Mouse (Mus musculus): ENCODE data around the gene Trpm6. TPM values are rescaled to one million over a fixed set of nuclear protein-coding genes. Genes with fewer than 3 reads are reported as not detected.

Gene Trpm6
- polyA plus RNA-seq, 1 experiment from 2014 or later: 0.07 TPM

GRCm38 (mm10) chr19:18846336-18846735 is 96.6 kb downstream of the Trpm6 start:
- H3K9me3 ChIP-seq (replicated peaks; ENCODE audit: control insufficient read depth, low read length): no peaks in the 10 kb centered on the region
- H3K4me3 ChIP-seq (ENCODE audit: low read depth, low read length): no peak overlapping the region
- 89% methylated on average over 4 of the region's 4 CpGs for WGBS (ENCODE audit: insufficient replicate concordance)
- no peak for ATAC-seq (replicated peaks; ENCODE audit: insufficient number of reproducible peaks, low FRiP score, low TSS enrichment)
- no peaks in the 10 kb centered on the region for H3K36me3 ChIP-seq (ENCODE audit: control insufficient read depth, insufficient read depth, low read length)
- no peak overlapping the region for H3K27ac ChIP-seq (ENCODE audit: low read depth, low read length)
- no peak overlapping the region for H3K4me2 ChIP-seq
- no peaks in the 10 kb centered on the region for H3K27me3 ChIP-seq (ENCODE audit: control insufficient read depth, insufficient read depth, low read length)
- H3K4me1 ChIP-seq (ENCODE audit: control insufficient read depth, insufficient read depth, low read length): no peaks in the 10 kb centered on the region
- no peak overlapping the region for H3K9ac ChIP-seq (ENCODE audit: low read depth, low read length)

GRCm38 (mm10) chr19:18868311-18868710 is 118.5 kb downstream of the Trpm6 start:
- Histone ChIP-seq H3K27me3 (ENCODE audit: control insufficient read depth, insufficient read depth, low read length) (no peaks in the 10 kb centered on the region), H3K36me3 (ENCODE audit: control insufficient read depth, insufficient read depth, low read length) (no peaks in the 10 kb centered on the region), H3K4me3 (ENCODE audit: low read depth, low read length) (no peak overlapping the region), H3K4me2 (no peak overlapping the region), H3K27ac (ENCODE audit: low read depth, low read length) (no peak overlapping the region), H3K4me1 (ENCODE audit: control insufficient read depth, insufficient read depth, low read length) (no peaks in the 10 kb centered on the region), H3K9me3 (replicated peaks; ENCODE audit: control insufficient read depth, low read length) (no peaks in the 10 kb centered on the region), H3K9ac (ENCODE audit: low read depth, low read length) (no peak overlapping the region)
- 53% methylated on average over 4 of the region's 4 CpGs for WGBS (ENCODE audit: insufficient replicate concordance)
- ATAC-seq (replicated peaks; ENCODE audit: insufficient number of reproducible peaks, low FRiP score, low TSS enrichment): no peak

GRCm38 (mm10) chr19:18872792-18873569 is 123.2 kb downstream of the Trpm6 start:
- WGBS (ENCODE audit: insufficient replicate concordance): 64% methylated on average over 6 of the region's 6 CpGs
- Histone ChIP-seq H3K27ac (ENCODE audit: low read depth, low read length) (no peak overlapping the region), H3K4me2 (no peak overlapping the region), H3K36me3 (ENCODE audit: control insufficient read depth, insufficient read depth, low read length) (no peaks in the 10 kb centered on the region), H3K27me3 (ENCODE audit: control insufficient read depth, insufficient read depth, low read length) (no peaks in the 10 kb centered on the region), H3K4me3 (ENCODE audit: low read depth, low read length) (no peak overlapping the region), H3K9ac (ENCODE audit: low read depth, low read length) (no peak overlapping the region), H3K4me1 (ENCODE audit: control insufficient read depth, insufficient read depth, low read length) (no peaks in the 10 kb centered on the region), H3K9me3 (replicated peaks; ENCODE audit: control insufficient read depth, low read length) (no peaks in the 10 kb centered on the region)
- no peak for ATAC-seq (replicated peaks; ENCODE audit: insufficient number of reproducible peaks, low FRiP score, low TSS enrichment)

GRCm38 (mm10) chr19:18873709-18874644 is 124.2 kb downstream of the Trpm6 start:
- ATAC-seq (replicated peaks; ENCODE audit: insufficient number of reproducible peaks, low FRiP score, low TSS enrichment): no peak
- Histone ChIP-seq H3K36me3 (ENCODE audit: control insufficient read depth, insufficient read depth, low read length) (no peaks in the 10 kb centered on the region), H3K4me1 (ENCODE audit: control insufficient read depth, insufficient read depth, low read length) (no peaks in the 10 kb centered on the region), H3K4me3 (ENCODE audit: low read depth, low read length) (no peak overlapping the region), H3K27me3 (ENCODE audit: control insufficient read depth, insufficient read depth, low read length) (no peaks in the 10 kb centered on the region), H3K9ac (ENCODE audit: low read depth, low read length) (no peak overlapping the region), H3K27ac (ENCODE audit: low read depth, low read length) (no peak overlapping the region), H3K4me2 (no peak overlapping the region), H3K9me3 (replicated peaks; ENCODE audit: control insufficient read depth, low read length) (no peaks in the 10 kb centered on the region)
- WGBS (ENCODE audit: insufficient replicate concordance): 71% methylated on average over 16 of the region's 16 CpGs

- no peaks in the 10 kb centered on the region for H3K36me3 ChIP-seq (ENCODE audit: control insufficient read depth, insufficient read depth, low read length)
- no peaks in the 10 kb centered on the region for H3K27me3 ChIP-seq (ENCODE audit: control insufficient read depth, insufficient read depth, low read length)
- 73% methylated on average over 4 of the region's 4 CpGs for WGBS (ENCODE audit: insufficient replicate concordance)
- H3K9me3 ChIP-seq (replicated peaks; ENCODE audit: control insufficient read depth, low read length): no peaks in the 10 kb centered on the region
- H3K27ac ChIP-seq (ENCODE audit: low read depth, low read length): no peak overlapping the region
- no peak overlapping the region for H3K9ac ChIP-seq (ENCODE audit: low read depth, low read length)
- H3K4me2 ChIP-seq: no peak overlapping the region
- no peak for ATAC-seq (replicated peaks; ENCODE audit: insufficient number of reproducible peaks, low FRiP score, low TSS enrichment)
- no peaks in the 10 kb centered on the region for H3K4me1 ChIP-seq (ENCODE audit: control insufficient read depth, insufficient read depth, low read length)
- H3K4me3 ChIP-seq (ENCODE audit: low read depth, low read length): no peak overlapping the region
Observed at GRCm38 (mm10) chr19:18879264-18879663, 129.5 kb downstream of the Trpm6 start.

- Histone ChIP-seq H3K9me3 (replicated peaks; ENCODE audit: control insufficient read depth, low read length) (no peaks in the 10 kb centered on the region), H3K4me1 (ENCODE audit: control insufficient read depth, insufficient read depth, low read length) (no peaks in the 10 kb centered on the region), H3K4me3 (ENCODE audit: low read depth, low read length) (no peak overlapping the region), H3K27me3 (ENCODE audit: control insufficient read depth, insufficient read depth, low read length) (no peaks in the 10 kb centered on the region), H3K9ac (ENCODE audit: low read depth, low read length) (no peak overlapping the region), H3K36me3 (ENCODE audit: control insufficient read depth, insufficient read depth, low read length) (no peaks in the 10 kb centered on the region), H3K4me2 (no peak overlapping the region), H3K27ac (ENCODE audit: low read depth, low read length) (no peak overlapping the region)
- ATAC-seq (replicated peaks; ENCODE audit: insufficient number of reproducible peaks, low FRiP score, low TSS enrichment): no peak
- 77% methylated on average over 5 of the region's 5 CpGs for WGBS (ENCODE audit: insufficient replicate concordance)
Observed at GRCm38 (mm10) chr19:18881162-18881561, 131.4 kb downstream of the Trpm6 start.

GRCm38 (mm10) chr19:18887646-18888407 is 138.0 kb downstream of the Trpm6 start:
- H3K36me3 ChIP-seq (ENCODE audit: control insufficient read depth, insufficient read depth, low read length): no peaks in the 10 kb centered on the region
- H3K27me3 ChIP-seq (ENCODE audit: control insufficient read depth, insufficient read depth, low read length): no peaks in the 10 kb centered on the region
- 60% methylated on average over 11 of the region's 11 CpGs for WGBS (ENCODE audit: insufficient replicate concordance)
- no peak overlapping the region for H3K4me3 ChIP-seq (ENCODE audit: low read depth, low read length)
- ATAC-seq (replicated peaks; ENCODE audit: insufficient number of reproducible peaks, low FRiP score, low TSS enrichment): no peak
- H3K27ac ChIP-seq (ENCODE audit: low read depth, low read length): no peak overlapping the region
- no peaks in the 10 kb centered on the region for H3K9me3 ChIP-seq (replicated peaks; ENCODE audit: control insufficient read depth, low read length)
- H3K9ac ChIP-seq (ENCODE audit: low read depth, low read length): no peak overlapping the region
- no peak overlapping the region for H3K4me2 ChIP-seq
- peaks cover 3% of the 10 kb centered on the region; the same call in 1 of the 2 replicates for H3K4me1 ChIP-seq (ENCODE audit: control insufficient read depth, insufficient read depth, low read length)

GRCm38 (mm10) chr19:18888491-18889116 is 138.8 kb downstream of the Trpm6 start:
- 39% methylated on average over 13 of the region's 13 CpGs for WGBS (ENCODE audit: insufficient replicate concordance)
- ATAC-seq (replicated peaks; ENCODE audit: insufficient number of reproducible peaks, low FRiP score, low TSS enrichment): no peak
- no peaks in the 10 kb centered on the region for H3K27me3 ChIP-seq (ENCODE audit: control insufficient read depth, insufficient read depth, low read length)
- no peaks in the 10 kb centered on the region for H3K9me3 ChIP-seq (replicated peaks; ENCODE audit: control insufficient read depth, low read length)
- H3K9ac ChIP-seq (ENCODE audit: low read depth, low read length): no peak overlapping the region
- H3K4me2 ChIP-seq: peak overlapping the region; percentile 59
- H3K36me3 ChIP-seq (ENCODE audit: control insufficient read depth, insufficient read depth, low read length): no peaks in the 10 kb centered on the region
- no peak overlapping the region for H3K27ac ChIP-seq (ENCODE audit: low read depth, low read length)
- peaks cover 3% of the 10 kb centered on the region; the same call in 1 of the 2 replicates for H3K4me1 ChIP-seq (ENCODE audit: control insufficient read depth, insufficient read depth, low read length)
- peak overlapping the region; percentile 27 for H3K4me3 ChIP-seq (ENCODE audit: low read depth, low read length)

Data from heart, embryonic 11.5 days (tissue).